12 mouse cellular contexts compared by ENCODE assay signal in genomic region chr3:87560156-87560555, GRCm38 (mm10). TPM values are rescaled to one million over a fixed set of nuclear protein-coding genes. Genes with fewer than 3 reads are reported as not detected.
A peak's percentile ranks its signal among the peaks of the same experiment; 100 is the strongest.
DNase-seq lines count a peak whose midpoint lies in the region; ATAC-seq and TF ChIP-seq lines count a peak whose summit lies in the region.
"Had no signal": no experiment of that assay in that cellular context is flagged by ENCODE, and none has a peak within 500 bp of the region (broad histone marks: within the 10 kb centered on the region; RNA-seq: fewer than 3 reads in every experiment).

No protein-coding gene starts in this region.

- TF ChIP-seq RAD21 in CH12.LX (IDR thresholded peaks at IDR 0.05; ENCODE audit: low read depth, low read length) = peak; percentile 32

- no peak overlapping the region for H3K4me2 ChIP-seq in hindbrain, postnatal 0 days (ENCODE audit: low read depth, low read length)
- H3K4me2 ChIP-seq in hindbrain, embryonic 16.5 days (ENCODE audit: low read length) = no peak overlapping the region
- H3K4me2 ChIP-seq in CH12.LX (ENCODE audit: insufficient read depth, low read depth, poor library complexity, severe bottlenecking) = no peak overlapping the region
- H3K4me2 ChIP-seq: heart, embryonic 15.5 days; limb, embryonic 12.5 days had no signal

- no peak for ATAC-seq in hindbrain, postnatal 0 days
- no peak for ATAC-seq in hindbrain, embryonic 16.5 days
- no peak for ATAC-seq in erythroid progenitor cell, adult 5-6 weeks (replicated peaks; ENCODE audit: low FRiP score, poor library complexity, severe bottlenecking)
- ATAC-seq: Patski had no signal

- H3K9ac ChIP-seq in hindbrain, postnatal 0 days (replicated peaks; ENCODE audit: low read length) = no peak overlapping the region
- no peak overlapping the region for H3K9ac ChIP-seq in hindbrain, embryonic 16.5 days (ENCODE audit: low read depth, low read length)
- no peak overlapping the region for H3K9ac ChIP-seq in CH12.LX (ENCODE audit: insufficient read depth, low read depth)
- H3K9ac ChIP-seq: heart, embryonic 15.5 days; limb, embryonic 12.5 days had no signal

- no peak for TF ChIP-seq POLR2A in CH12.LX (IDR thresholded peaks at IDR 0.05; ENCODE audit: low read depth, low read length)

- H3K79me2 ChIP-seq in CH12.LX (replicated peaks; ENCODE audit: control insufficient read depth, extremely low read depth, insufficient read depth, poor library complexity, severe bottlenecking) = no peaks in the 10 kb centered on the region

- no peak overlapping the region for H3K27ac ChIP-seq in hindbrain, postnatal 0 days
- H3K27ac ChIP-seq in hindbrain, embryonic 16.5 days (ENCODE audit: low read depth, low read length) = no peak overlapping the region
- no peak overlapping the region for H3K27ac ChIP-seq in CH12.LX (ENCODE audit: insufficient read depth, low read depth)
- H3K27ac ChIP-seq: heart, embryonic 15.5 days; limb, embryonic 12.5 days had no signal

- dilution Hi-C loops in CH12.LX (cut with MboI; ENCODE audit: extremely low pct_ligation_motif_present, extremely low pct_unique_long_range_greater_than_20kb, low sequenced_read_pairs) = no loop called here

- TF ChIP-seq CTCF in hindbrain, postnatal 0 days (IDR thresholded peaks at IDR 0.05; ENCODE audit: low read depth) = peak; percentile 38
- TF ChIP-seq CTCF in CH12.LX (conservative IDR thresholded peaks at IDR 0.05 in 1 of 2, IDR thresholded peaks at IDR 0.05 in 1 of 2; ENCODE audit: low read depth in 2 of 2, low read length in 2 of 2) = peak in 1 of 2 experiments; percentile 62; a peak in 2 of 4 replicates

- no peaks in the 10 kb centered on the region for H3K36me3 ChIP-seq in hindbrain, postnatal 0 days (ENCODE audit: insufficient read depth, low read length)
- no peaks in the 10 kb centered on the region for H3K36me3 ChIP-seq in hindbrain, embryonic 16.5 days (ENCODE audit: control insufficient read depth, insufficient read depth, low read length)
- H3K36me3 ChIP-seq in CH12.LX (replicated peaks in 1 of 2; ENCODE audit: control insufficient read depth in 1 of 2, insufficient read depth in 1 of 2, low read length in 1 of 2) = no peaks in the 10 kb centered on the region
- H3K36me3 ChIP-seq: heart, embryonic 15.5 days; limb, embryonic 12.5 days had no signal

- DNase-seq in hindbrain, postnatal 0 days (ENCODE audit: low spot score) = peak; percentile 42
- peak; percentile 11 for DNase-seq in lung, postnatal 36 days
- no peak for DNase-seq in lung, postnatal 25 days (ENCODE audit: low spot score)
- DNase-seq in CH12.LX (ENCODE audit: extremely low read depth) (no peak), adipocyte (ENCODE audit: low spot score) (peak; percentile 35)
- no peak for DNase-seq in thymus, postnatal 14 days

- no peaks in the 10 kb centered on the region for H3K4me1 ChIP-seq in hindbrain, postnatal 0 days (ENCODE audit: insufficient read depth, low read length)
- no peaks in the 10 kb centered on the region for H3K4me1 ChIP-seq in hindbrain, embryonic 16.5 days (ENCODE audit: control insufficient read depth, insufficient read depth, low read depth, low read length)
- peaks cover 0 to 24% of the 10 kb centered on the region in 2 experiments; a peak in 2 of 4 replicates for H3K4me1 ChIP-seq in CH12.LX (ENCODE audit: control insufficient read depth in 1 of 2, insufficient read depth in 2 of 2)
- H3K4me1 ChIP-seq: limb, embryonic 12.5 days had no signal

- WGBS in hindbrain, postnatal 0 days = 49% methylated on average over 3 of the region's 3 CpGs
- WGBS in hindbrain, embryonic 16.5 days = 67% methylated on average over 3 of the region's 3 CpGs

- H3K4me3 ChIP-seq in hindbrain, postnatal 0 days (ENCODE audit: low read length) = no peak overlapping the region
- H3K4me3 ChIP-seq in hindbrain, embryonic 16.5 days (ENCODE audit: low read length) = no peak overlapping the region
- H3K4me3 ChIP-seq in CH12.LX (replicated peaks in 1 of 3; ENCODE audit: low read depth in 2 of 3, low read length in 2 of 3, poor library complexity in 1 of 3) = no peak overlapping the region
- H3K4me3 ChIP-seq: heart, embryonic 15.5 days; limb, embryonic 12.5 days; megakaryocyte, embryonic 14.5 days had no signal

- no peak for TF ChIP-seq EP300 in CH12.LX (IDR thresholded peaks at IDR 0.05; ENCODE audit: low read length)

- no peaks in the 10 kb centered on the region for H3K27me3 ChIP-seq in hindbrain, postnatal 0 days (ENCODE audit: insufficient read depth, low read length)
- no peaks in the 10 kb centered on the region for H3K27me3 ChIP-seq in hindbrain, embryonic 16.5 days (replicated peaks; ENCODE audit: control insufficient read depth, insufficient read depth, low read length)
- H3K27me3 ChIP-seq in CH12.LX (replicated peaks) = no peaks in the 10 kb centered on the region
- H3K27me3 ChIP-seq: heart, embryonic 15.5 days; limb, embryonic 12.5 days; Patski had no signal

- no peaks in the 10 kb centered on the region for H3K9me3 ChIP-seq in hindbrain, postnatal 0 days (ENCODE audit: low read length)
- H3K9me3 ChIP-seq in hindbrain, embryonic 16.5 days (ENCODE audit: control insufficient read depth, low read length) = no peaks in the 10 kb centered on the region
- H3K9me3 ChIP-seq in CH12.LX (replicated peaks; ENCODE audit: low read length) = peaks cover 6% of the 10 kb centered on the region
- H3K9me3 ChIP-seq: heart, embryonic 15.5 days; limb, embryonic 12.5 days had no signal

- in situ Hi-C loops in CH12.LX (cut with MboI; ENCODE audit: low pct_ligation_motif_present, low pct_unique_long_range_greater_than_20kb, low sequenced_read_pairs) = loop anchor here (5.0 kb wide), 1 partner anchor 238 kb away; no protein-coding TSS in a partner anchor

TF ChIP-seq in CH12.LX, 34 proteins besides CTCF, POLR2A, EP300 and RAD21:
- TF ChIP-seq ZMIZ1 (IDR thresholded peaks at IDR 0.05; ENCODE audit: low read depth, low read length) (no peak), SMC3 (IDR thresholded peaks at IDR 0.05; ENCODE audit: low read depth, low read length) (peak; percentile 70), ZKSCAN1 (IDR thresholded peaks at IDR 0.05; ENCODE audit: borderline replicate concordance, low read depth, low read length) (no peak), TCF12 (IDR thresholded peaks at IDR 0.05; ENCODE audit: low read depth, low read length) (no peak)

RNA-seq across cellular contexts. Expression of gene Etv3, which starts 34.9 kb away (rescaled TPM):
- total RNA-seq in hindbrain, postnatal 0 days (2014; rRNA removed) = 9.5 and 13.2 TPM in 2 replicates
- polyA plus RNA-seq in hindbrain, postnatal 0 days (2015; fragmentation: Nextera tagmentation; extraction: Ambion mirVana) = 7.2 and 7.7 TPM in 2 replicates
- polyA plus RNA-seq in hindbrain, embryonic 16.5 days (2015; fragmentation: Nextera tagmentation; extraction: Ambion mirVana) = 9.2 and 10.3 TPM in 2 replicates
- total RNA-seq in CH12.LX (2012; rRNA removed) (12.6 and 13.1 TPM in 2 replicates), CH12.LX (2014; rRNA removed) (16.8 and 17.3 TPM in 2 replicates)
- polyA plus RNA-seq in CH12.LX (2012; ENCODE audit: insufficient read length, low read depth) = 22.7 and 24.1 TPM in 2 replicates
- 3.2 and 4.6 TPM in 2 replicates for total RNA-seq in erythroid progenitor cell, adult 5-6 weeks (2015; ENCODE audit: low replicate concordance)
- 1.1 and 4.5 TPM in 2 replicates for total RNA-seq in erythroid progenitor cell, adult 5-6 weeks (2017; ENCODE audit: low replicate concordance)

RNA-seq across cellular contexts. Expression of gene Arhgef11, which starts 57.2 kb away (rescaled TPM):
- total RNA-seq in hindbrain, postnatal 0 days (2014; rRNA removed) = 73.9 and 75.5 TPM in 2 replicates
- polyA plus RNA-seq in hindbrain, postnatal 0 days (2015; fragmentation: Nextera tagmentation; extraction: Ambion mirVana) = 14.6 and 17.4 TPM in 2 replicates
- polyA plus RNA-seq in hindbrain, embryonic 16.5 days (2015; fragmentation: Nextera tagmentation; extraction: Ambion mirVana) = 20.9 and 23.3 TPM in 2 replicates
- total RNA-seq in CH12.LX (2012; rRNA removed) (7.7 and 8.7 TPM in 2 replicates), CH12.LX (2014; rRNA removed) (5.0 and 5.6 TPM in 2 replicates)
- polyA plus RNA-seq in CH12.LX (2012; ENCODE audit: insufficient read length, low read depth) = 7.6 and 11.7 TPM in 2 replicates
- 2.5 and 4.0 TPM in 2 replicates for total RNA-seq in erythroid progenitor cell, adult 5-6 weeks (2015; ENCODE audit: low replicate concordance)
- total RNA-seq in erythroid progenitor cell, adult 5-6 weeks (2017; ENCODE audit: low replicate concordance) = 1.0 and 1.6 TPM in 2 replicates

Comparison
In these comparisons a context has a peak if more than half of its experiments do, and no peak if none do; other contexts are left out.
1. DNase-seq: peak in hindbrain, postnatal 0 days (single experiment), lung, postnatal 36 days (single experiment) and adipocyte (single experiment); none in lung, postnatal 25 days (single experiment), CH12.LX (single experiment) and thymus, postnatal 14 days (single experiment).